Mouse (Mus musculus) cerebellum, adult 11-12 months (tissue): ENCODE results near the gene Ube2e1.

Experiments used
- DNase-seq: peaks from one replicate; pipeline ENCODE4 v3.0.0; 2022

Ube2e1 gene

DNA sequence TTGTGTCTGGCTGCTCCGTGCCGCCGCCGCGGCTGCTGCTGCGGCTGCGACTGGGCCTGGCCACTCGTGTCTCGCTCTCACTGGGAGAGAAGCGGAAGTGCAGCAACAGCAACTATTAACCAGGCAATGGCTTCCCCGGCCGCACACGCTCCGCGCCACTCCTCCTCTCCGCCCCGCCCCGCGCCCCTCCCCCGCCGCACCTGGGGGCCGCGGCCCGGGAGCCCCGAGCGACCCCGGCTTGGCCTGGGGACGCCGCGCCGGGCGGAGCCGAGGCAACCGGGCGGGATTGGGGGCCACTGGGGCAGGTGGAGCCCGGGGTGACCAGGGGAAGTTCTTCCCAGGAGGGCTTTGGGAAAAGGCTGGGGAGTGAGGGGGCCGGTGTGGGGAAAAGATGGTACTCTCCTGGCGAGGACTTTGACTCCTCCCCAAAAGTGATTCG, at the start of gene Ube2e1:
Gene Ube2e1, minus strand, starts transcription at position 167 of the 439 bp plus-strand sequence.
- DNase-seq, result peak; percentile 74

- DNase-seq, result no peak
Observed at GRCm38 (mm10) chr14:18379841-18380240, 48.2 kb upstream of the Ube2e1 start.

DNA sequence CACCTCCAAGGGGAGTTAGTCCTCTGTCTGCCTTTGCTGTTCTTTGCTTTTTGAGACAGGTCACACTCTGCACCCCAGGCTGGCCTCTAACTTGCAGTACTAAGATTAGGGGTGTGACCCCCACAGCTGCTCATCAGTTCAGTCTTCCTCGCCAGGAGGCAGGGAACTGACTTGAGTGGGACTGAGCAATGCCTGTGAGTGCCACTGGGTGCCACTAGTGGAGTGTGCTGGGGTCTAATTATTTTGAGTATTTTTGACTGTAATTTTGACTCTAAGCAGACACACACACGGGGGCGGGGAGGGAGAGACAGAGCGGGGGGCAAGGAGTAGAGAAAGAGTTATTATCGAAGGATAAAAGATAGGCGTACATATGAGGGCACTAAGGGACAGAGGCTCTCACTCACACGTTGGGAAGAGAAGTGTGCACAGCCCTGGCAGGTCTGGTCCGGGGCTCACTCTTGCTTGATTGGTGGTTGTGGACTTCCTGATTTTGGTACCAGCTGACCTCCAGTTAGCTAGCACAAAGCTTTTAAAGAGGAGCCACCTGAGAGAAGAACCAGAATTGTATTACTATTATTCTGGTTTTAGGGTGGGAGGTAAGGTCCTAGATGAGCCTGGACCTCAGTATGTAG, 46.4 kb upstream of the Ube2e1 start:
- DNase-seq, result no peak

DNA sequence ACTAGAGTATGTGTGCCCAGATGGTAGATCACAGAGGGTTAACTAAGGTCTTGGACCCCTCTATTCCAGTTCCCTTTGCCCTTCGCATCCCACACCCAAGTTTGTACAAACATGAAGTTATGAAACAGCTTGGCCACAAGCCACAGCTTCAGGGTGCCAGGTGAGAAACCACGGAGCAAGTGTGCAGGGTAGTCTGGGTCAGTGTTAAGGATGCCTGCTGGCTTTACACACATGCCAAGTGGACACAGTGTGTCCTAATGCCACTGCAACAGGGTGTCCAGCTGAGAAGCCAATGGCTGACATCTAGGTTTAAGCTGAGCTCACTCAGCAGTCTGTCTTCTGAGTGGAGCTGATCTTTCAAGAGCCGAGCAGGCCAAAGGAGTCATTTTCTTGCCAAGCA, 44.5 kb upstream of the Ube2e1 start:
- peak; percentile 22 for DNase-seq

GRCm38 (mm10) chr14:18373758-18374405, 42.2 kb upstream of the Ube2e1 start:
- no peak for DNase-seq

DNA sequence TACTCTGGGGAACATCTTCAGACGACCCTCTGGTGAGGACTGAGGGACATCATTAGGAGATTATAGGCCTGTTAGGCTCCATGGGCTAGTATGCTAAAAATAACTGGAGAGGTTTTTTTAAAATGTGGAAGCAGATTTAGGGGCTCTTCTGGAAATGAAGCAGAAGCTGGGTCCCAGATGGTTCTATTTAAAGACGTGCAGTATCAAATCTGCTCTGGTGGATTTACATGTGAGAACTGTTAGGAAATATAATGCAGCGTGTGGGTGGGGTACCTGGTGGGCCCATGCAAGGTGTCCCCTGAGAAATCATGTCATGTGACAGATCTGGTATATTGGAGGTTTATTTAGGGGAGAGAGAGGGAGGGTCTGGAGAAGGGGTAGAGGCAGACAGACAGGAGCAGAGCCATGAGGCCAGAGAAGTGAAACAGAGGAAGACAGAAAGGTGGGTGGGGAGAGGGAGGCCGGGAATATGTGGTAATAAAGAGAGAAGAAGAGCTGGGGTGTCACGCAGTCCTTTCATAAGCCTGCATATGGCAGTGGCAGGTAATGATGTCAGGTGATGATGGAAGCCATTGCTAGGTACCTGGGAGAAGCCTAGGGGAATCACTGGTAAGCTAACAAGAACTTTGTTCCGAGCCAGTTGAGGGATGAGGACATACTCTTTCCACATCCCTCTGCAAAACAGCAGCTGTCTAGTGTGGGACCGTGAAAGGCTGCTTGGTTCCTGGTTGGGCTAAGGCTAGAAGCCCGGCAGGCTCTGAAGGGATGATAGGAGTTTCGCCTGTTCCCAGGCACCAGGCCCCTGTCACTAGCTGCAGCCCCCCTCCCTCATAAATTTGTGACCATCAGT, 41.3 kb upstream of the Ube2e1 start:
- no peak for DNase-seq

GRCm38 (mm10) chr14:18369031-18369430, 37.4 kb upstream of the Ube2e1 start:
- no peak for DNase-seq

- no peak for DNase-seq
Observed at GRCm38 (mm10) chr14:18367025-18367424, 35.4 kb upstream of the Ube2e1 start.

DNA sequence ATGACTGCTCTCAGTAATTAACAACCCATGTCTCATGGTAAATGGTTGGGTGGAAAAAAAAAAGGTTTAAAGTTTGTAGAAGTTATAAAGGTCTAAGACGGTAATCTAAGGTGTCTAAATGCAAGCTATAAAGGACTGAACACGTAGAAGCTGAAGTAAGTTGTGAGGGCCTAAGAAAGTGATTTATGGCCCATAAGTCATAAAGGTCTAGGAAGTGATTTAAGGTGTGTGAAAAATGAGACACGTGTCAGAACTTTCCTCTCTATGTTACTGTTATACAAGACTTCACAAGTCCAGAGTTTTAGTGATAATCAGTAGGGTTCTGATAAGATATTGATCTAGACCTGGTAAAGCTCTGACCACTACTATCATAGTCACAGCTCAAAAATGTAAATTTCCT, 32.7 kb upstream of the Ube2e1 start:
- no peak for DNase-seq

DNA sequence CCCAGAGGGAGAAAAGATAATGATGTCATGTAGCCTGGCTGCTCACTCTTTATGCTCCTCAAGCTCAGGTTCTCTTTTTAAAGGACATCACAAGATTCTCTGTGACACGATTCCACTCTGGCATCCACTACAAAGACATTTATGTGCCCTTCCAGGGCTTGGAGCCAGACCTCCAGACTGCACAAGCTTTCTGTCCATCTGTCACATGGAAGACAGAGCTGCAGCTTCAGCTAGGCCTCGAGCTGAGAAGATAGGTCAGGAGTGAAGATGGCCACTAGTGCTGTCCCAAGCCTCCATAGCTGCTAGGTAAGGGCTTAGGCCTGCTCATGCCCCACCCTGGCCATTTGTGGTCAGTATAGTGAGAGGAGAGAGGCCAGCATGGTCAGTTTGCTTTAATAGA, 24.8 kb upstream of the Ube2e1 start:
- peak; percentile 85 for DNase-seq

DNA sequence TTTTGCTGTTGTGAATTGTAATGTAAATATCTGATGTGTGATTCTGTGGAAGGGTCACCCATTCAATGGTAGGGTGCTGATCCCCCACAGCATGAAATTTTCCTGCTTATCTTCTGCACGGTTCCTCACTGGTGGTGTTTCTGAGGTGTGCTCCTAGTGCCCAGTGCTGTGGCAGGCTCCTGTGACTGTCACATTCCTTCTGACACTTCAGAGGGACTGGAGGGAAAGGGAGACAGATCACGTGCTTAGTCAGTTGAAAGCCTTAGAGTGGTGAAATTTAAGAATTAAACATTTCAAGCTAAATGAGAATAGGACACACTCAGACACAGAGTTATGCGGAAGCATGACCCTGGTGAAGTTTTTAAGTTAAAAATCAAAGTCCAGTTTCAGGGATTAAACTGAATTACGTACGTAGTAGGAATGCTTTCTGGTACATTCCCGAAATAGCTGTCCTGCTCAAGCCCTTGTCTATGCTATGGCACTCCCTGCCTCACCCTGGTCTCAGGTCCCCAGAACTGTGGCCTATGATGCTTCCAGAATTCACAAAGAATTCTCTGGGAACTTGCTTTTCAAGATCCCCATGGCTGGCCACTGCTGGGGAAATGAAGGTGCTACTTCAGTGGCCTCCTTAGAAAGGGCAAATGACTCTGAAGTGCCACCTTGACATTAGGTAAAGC, 24.0 kb upstream of the Ube2e1 start:
- no peak for DNase-seq

DNA sequence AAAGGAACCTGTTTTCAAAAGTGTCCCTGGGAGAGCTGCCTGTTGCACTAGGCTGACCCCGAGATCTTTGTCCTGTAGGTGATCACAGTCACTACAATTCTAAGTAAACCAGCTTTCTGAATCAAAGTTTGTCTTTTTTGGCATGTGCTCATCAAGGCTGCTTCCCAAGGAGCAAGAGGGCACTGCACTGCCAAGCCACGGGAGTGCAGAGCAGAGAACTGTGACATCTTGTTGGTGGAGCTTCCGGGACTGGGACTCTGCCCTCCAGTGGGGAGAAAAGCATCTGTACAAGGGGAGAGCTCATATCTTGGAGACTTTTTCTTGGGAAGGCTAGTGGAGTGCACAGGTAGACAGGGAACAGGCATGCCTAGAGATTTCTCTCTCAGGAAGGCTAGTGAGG, 21.9 kb upstream of the Ube2e1 start:
- no peak for DNase-seq

- DNase-seq, result no peak
Observed at GRCm38 (mm10) chr14:18352934-18353333, 21.3 kb upstream of the Ube2e1 start.

DNA sequence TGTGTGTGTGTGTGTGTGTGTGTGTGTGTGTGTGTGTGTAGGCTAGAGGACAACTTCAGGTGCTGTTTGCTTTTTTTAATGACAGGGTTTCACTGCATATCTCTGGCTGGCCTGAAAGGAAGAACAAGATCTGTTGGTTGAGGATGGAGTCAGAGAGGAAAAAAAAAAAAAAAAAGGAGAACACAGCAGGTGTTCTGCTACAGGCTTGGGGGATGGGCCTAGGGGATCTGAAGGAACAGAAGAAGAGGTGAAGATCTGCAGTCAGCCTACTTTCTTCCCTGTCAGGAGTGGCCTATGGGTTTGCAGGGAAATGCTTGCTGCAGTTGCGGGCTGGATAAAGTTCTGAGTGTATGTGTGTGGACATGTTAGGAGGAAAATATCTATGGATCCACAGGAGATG, 19.0 kb upstream of the Ube2e1 start:
- DNase-seq, result no peak

- DNase-seq, result no peak
Observed at GRCm38 (mm10) chr14:18349871-18350270, 18.2 kb upstream of the Ube2e1 start.

DNA sequence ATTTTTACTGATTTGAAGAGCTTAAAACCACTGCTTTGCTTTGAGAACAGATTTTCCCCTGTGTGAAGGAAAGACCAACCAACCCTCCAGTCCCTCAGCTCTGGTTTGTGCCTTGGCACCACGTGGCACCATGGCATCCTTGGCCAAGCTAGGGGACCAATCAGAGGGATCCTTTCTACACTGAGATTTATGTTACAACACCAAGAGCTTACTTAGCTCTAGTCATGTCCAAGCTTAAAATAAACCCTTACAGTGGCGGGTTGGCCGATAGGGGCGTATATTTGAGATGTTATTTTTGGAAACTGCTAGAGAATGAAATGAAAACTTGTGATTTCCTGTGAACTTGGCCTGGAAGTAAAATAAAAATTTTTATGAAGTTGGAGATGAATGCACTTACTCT, 11.9 kb upstream of the Ube2e1 start:
- DNase-seq, result no peak

DNA sequence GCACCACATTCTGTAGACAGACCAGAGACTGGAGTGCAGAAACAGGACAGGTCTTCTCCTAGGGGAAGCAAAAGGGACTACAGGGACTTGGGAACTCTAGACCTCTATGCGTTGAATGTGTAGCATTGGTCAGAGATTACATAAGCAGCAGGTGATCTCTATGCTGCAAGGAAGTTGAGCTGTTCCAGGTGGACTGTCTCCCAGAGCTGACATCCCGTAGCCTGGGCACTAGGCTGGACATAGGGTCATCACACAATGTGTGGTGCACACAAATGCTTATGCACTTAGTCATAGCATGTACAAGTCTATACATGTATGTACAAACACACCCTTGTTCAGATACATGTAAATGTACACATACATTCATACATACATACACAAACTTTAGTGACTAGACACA, 11.1 kb upstream of the Ube2e1 start:
- no peak for DNase-seq

DNA sequence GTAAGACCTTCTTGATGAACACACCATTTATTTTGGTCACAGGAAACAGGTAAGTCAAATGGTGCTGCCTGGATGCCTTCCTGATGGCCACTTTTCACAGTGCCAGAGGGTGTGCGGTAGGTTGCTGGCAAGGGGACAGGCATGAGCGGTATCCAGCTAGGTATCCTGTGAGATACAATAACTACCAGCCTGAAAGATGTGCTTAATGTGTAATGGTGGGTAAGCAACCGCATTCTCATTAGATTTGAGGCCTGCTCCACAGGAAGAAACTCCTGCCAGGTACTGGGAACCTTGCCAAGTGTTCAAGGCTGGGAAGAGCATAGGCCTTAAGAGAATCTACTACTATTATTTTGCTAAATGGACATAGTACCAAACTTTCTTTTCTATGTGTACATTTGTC, 9.4 kb upstream of the Ube2e1 start:
- peak; percentile 77 for DNase-seq

- DNase-seq, result no peak
Observed at GRCm38 (mm10) chr14:18336106-18336505, 4.4 kb upstream of the Ube2e1 start.

DNA sequence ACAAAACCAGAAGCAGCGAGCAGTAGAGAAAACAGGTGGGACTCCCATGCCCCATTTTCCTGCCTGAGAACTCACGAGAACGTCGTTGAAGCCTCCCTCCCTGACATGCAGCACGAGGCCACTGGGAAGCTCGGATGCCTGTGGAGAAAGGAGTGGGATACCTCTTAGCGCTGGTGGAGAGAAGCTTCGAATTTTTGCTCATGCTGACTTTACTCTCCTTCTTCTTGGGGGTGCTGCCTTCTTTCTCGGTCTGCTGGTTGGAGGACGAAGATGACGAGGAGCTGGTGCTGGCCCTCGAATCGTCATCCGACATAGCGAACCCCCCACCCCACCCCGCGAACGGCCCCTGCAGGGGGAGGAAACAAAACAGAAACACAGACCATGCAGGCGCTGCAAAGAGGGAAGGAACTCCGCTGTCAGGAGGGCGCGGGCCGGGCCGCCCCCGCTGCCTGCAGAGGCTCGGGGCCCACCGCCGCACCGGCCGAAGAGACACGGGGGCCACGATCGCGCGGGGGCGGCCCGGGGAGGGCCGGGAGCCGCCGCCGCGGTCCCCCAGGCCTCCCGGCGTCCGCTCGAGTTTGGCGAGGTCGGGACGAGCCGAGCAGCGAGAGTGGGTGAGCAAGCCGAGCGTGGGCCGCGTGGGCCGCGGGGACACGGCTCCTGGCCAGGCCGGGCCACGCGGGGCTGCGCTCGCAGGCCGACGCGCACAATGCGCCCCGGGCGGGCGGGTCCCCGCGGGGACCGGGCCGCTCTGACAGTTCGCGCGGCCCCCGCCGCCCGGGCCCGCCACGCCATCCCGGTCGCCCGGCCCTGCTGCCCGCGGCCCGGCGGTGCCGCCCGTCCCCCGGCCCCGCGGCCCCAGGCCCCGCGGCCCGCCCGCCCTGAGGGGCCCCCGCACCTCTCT, 618 bp downstream of the Ube2e1 start:
- DNase-seq, result peak; percentile 31

- peak; percentile 34 for DNase-seq
Observed at GRCm38 (mm10) chr14:18326968-18327672, 4.5 kb downstream of the Ube2e1 start.
